Mouse (Mus musculus) E14TG2a.4 (cell line): Measurements from ENCODE around the gene Pde3a.

Source experiments
- CTCF ChIP-seq: conservative IDR thresholded peaks from 2 replicates; pipeline ENCODE4 v1.5.1; 2014; ENCODE audit warnings: low read length
- NANOG ChIP-seq: IDR thresholded peaks from 2 replicates; pipeline ENCODE4 v1.6.1; 2014; ENCODE audit warnings: borderline replicate concordance, low read length, mixed read lengths

- TF ChIP-seq NANOG (no peak), CTCF (peak; percentile 31)
These were observed 250.4 kb downstream of the Pde3a start for GRCm38 (mm10) chr6:141499511-141499910.
